Mouse (Mus musculus): Measurements from ENCODE around the gene Olfr1423. TPM values are rescaled to one million over a fixed set of nuclear protein-coding genes. Genes with fewer than 3 reads are reported as not detected.

Gene Olfr1423
- total RNA-seq, 4 experiments from 2014 or later: not detected

Other genes with a start within 250 kb of the Olfr1423 start
- 1 to 10 TPM; 3.0 to 5.4 (median 3.4) TPM for gene Stx3, start 221.9 kb downstream of the Olfr1423 start, total RNA-seq (2022)
- not detected for gene Olfr1417, start 202.1 kb downstream of the Olfr1423 start, total RNA-seq (2022)
- not detected for gene Olfr1418, start 180.3 kb downstream of the Olfr1423 start, total RNA-seq (2022)
- gene Olfr1419, start 166.2 kb downstream of the Olfr1423 start, total RNA-seq (2022): not detected
- not detected for gene Olfr1420, start 154.8 kb downstream of the Olfr1423 start, total RNA-seq (2022)
- 10 to 100 TPM; 27.2 to 29.2 (median 28.2) TPM for gene Patl1, start 128.9 kb downstream of the Olfr1423 start, total RNA-seq (2022)
- gene Osbp, start 75.4 kb downstream of the Olfr1423 start, total RNA-seq (2022): 100 to 1,000 TPM in 1 of 4 experiments, 10 to 100 TPM in 3; 90.7 to 106 (median 95.9) TPM
- not detected for gene Olfr1424, start 21.4 kb upstream of the Olfr1423 start, total RNA-seq (2022)
- not detected for gene Olfr1425, start 36.4 kb upstream of the Olfr1423 start, total RNA-seq (2022)
- not detected for gene Olfr1426, start 50.7 kb upstream of the Olfr1423 start, total RNA-seq (2022)
- not detected for gene Olfr1427, start 62.0 kb upstream of the Olfr1423 start, total RNA-seq (2022)
- gene Olfr1428, start 74.6 kb upstream of the Olfr1423 start, total RNA-seq (2022): not detected
- gene Olfr76, start 81.9 kb upstream of the Olfr1423 start, total RNA-seq (2022): not detected
- gene Olfr1555-ps1, start 128.8 kb upstream of the Olfr1423 start, total RNA-seq (2022): not detected
- gene Olfr1431, start 159.3 kb upstream of the Olfr1423 start, total RNA-seq (2022): not detected
- gene Olfr1432, start 191.3 kb upstream of the Olfr1423 start, total RNA-seq (2022): not detected
- gene Olfr262, start 200.3 kb upstream of the Olfr1423 start, total RNA-seq (2022): not detected
- gene Olfr235, start 219.7 kb upstream of the Olfr1423 start, total RNA-seq (2022): not detected
- not detected for gene Olfr1434, start 238.5 kb upstream of the Olfr1423 start, total RNA-seq (2022)

All from heart, adult 8-10 months (tissue).